Comparison of ENCODE assay signal across 16 mouse cellular contexts in the genomic region with DNA sequence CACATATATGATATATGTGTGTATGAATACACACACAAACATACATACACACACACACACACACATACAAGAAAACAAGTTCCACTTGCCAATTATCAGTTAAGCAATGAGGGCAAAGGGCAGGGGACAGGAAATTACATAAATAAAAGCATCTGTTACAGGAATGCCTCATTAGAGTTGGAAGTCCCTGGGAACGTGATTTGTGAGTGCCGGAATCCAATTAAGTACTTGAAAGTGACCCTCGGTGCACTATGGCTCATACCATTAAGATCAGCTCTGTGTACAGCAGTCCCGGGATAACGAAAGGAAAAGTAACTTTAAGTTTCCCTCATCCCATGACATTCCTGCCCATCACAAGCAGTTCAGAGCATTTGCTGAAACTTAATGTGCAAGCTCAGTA.
DNase-seq lines count a peak whose midpoint lies in the region; ATAC-seq and TF ChIP-seq lines count a peak whose summit lies in the region.
"Had no signal": no experiment of that assay in that cellular context is flagged by ENCODE, and none has a peak within 500 bp of the region (broad histone marks: within the 10 kb centered on the region; RNA-seq: fewer than 3 reads in every experiment).

No protein-coding gene starts in this region.

- ATAC-seq in hindbrain, postnatal 0 days, result no peak
- ATAC-seq in hindbrain, embryonic 11.5 days (ENCODE audit: low FRiP score), result no peak
- no peak for ATAC-seq in midbrain, embryonic 11.5 days (ENCODE audit: low FRiP score)
- no peak for ATAC-seq in granulocyte monocyte progenitor cell, adult 5-6 weeks (replicated peaks; ENCODE audit: poor library complexity, severe bottlenecking)
- ATAC-seq: forebrain, embryonic 13.5 days; midbrain, embryonic 16.5 days had no signal

- TF ChIP-seq CTCF in hindbrain, postnatal 0 days (IDR thresholded peaks at IDR 0.05; ENCODE audit: low read depth), result no peak

- H3K4me2 ChIP-seq in hindbrain, postnatal 0 days (ENCODE audit: low read depth, low read length), result no peak overlapping the region
- no peak overlapping the region for H3K4me2 ChIP-seq in hindbrain, embryonic 11.5 days (replicated peaks; ENCODE audit: low read depth, low read length)
- no peak overlapping the region for H3K4me2 ChIP-seq in midbrain, embryonic 11.5 days
- H3K4me2 ChIP-seq: forebrain, embryonic 13.5 days; heart, embryonic 11.5 days; neural tube, embryonic 12.5 days had no signal

- peak; percentile 0 for DNase-seq in hindbrain, postnatal 0 days (ENCODE audit: low spot score)
- no peak for DNase-seq in hindbrain, embryonic 11.5 days (ENCODE audit: low spot score)
- DNase-seq in lung, postnatal 10 days, result peak; percentile 30
- no peak for DNase-seq in lung, postnatal 14 days
- DNase-seq in limb, embryonic 10.5 days (ENCODE audit: low spot score), result peak; percentile 56
- no peak for DNase-seq in left cerebral cortex, adult 11 months (ENCODE audit: low spot score)
- no peak for DNase-seq in midbrain, embryonic 11.5 days (ENCODE audit: low spot score, missing footprints)
- DNase-seq: adrenal gland, adult 8-10 months; cerebellum, adult 9-11 months; heart, postnatal 4 days; liver had no signal

- H3K9me3 ChIP-seq in hindbrain, postnatal 0 days (ENCODE audit: low read length), result no peaks in the 10 kb centered on the region
- H3K9me3 ChIP-seq in hindbrain, embryonic 11.5 days (ENCODE audit: control insufficient read depth, low read length), result no peaks in the 10 kb centered on the region
- no peaks in the 10 kb centered on the region for H3K9me3 ChIP-seq in limb, embryonic 10.5 days (replicated peaks)
- no peaks in the 10 kb centered on the region for H3K9me3 ChIP-seq in midbrain, embryonic 11.5 days (ENCODE audit: control insufficient read depth, low read length)
- H3K9me3 ChIP-seq: forebrain, embryonic 13.5 days; neural tube, embryonic 12.5 days had no signal

- H3K4me3 ChIP-seq in hindbrain, postnatal 0 days (ENCODE audit: low read length), result no peak overlapping the region
- H3K4me3 ChIP-seq in hindbrain, embryonic 11.5 days (ENCODE audit: low read depth, low read length), result no peak overlapping the region
- H3K4me3 ChIP-seq in limb, embryonic 10.5 days, result peak overlapping the region; percentile 36
- no peak overlapping the region for H3K4me3 ChIP-seq in midbrain, embryonic 11.5 days (ENCODE audit: low read depth, low read length)
- H3K4me3 ChIP-seq: forebrain, embryonic 13.5 days; neural tube, embryonic 12.5 days had no signal

- no peaks in the 10 kb centered on the region for H3K27me3 ChIP-seq in hindbrain, postnatal 0 days (ENCODE audit: insufficient read depth, low read length)
- no peaks in the 10 kb centered on the region for H3K27me3 ChIP-seq in hindbrain, embryonic 11.5 days (ENCODE audit: control insufficient read depth, insufficient read depth, low read length)
- no peaks in the 10 kb centered on the region for H3K27me3 ChIP-seq in limb, embryonic 10.5 days (ENCODE audit: low read depth, poor library complexity, severe bottlenecking)
- H3K27me3 ChIP-seq in midbrain, embryonic 11.5 days (ENCODE audit: control insufficient read depth, insufficient read depth, low read length), result no peaks in the 10 kb centered on the region
- H3K27me3 ChIP-seq: forebrain, embryonic 13.5 days; neural tube, embryonic 12.5 days had no signal

- H3K4me1 ChIP-seq in hindbrain, postnatal 0 days (ENCODE audit: insufficient read depth, low read length), result no peaks in the 10 kb centered on the region
- no peaks in the 10 kb centered on the region for H3K4me1 ChIP-seq in hindbrain, embryonic 11.5 days (replicated peaks; ENCODE audit: control insufficient read depth, insufficient read depth, low read length)
- peaks cover 22% of the 10 kb centered on the region for H3K4me1 ChIP-seq in limb, embryonic 10.5 days
- H3K4me1 ChIP-seq in midbrain, embryonic 11.5 days (ENCODE audit: control insufficient read depth, insufficient read depth, low read length), result no peaks in the 10 kb centered on the region
- H3K4me1 ChIP-seq: neural tube, embryonic 12.5 days had no signal

- WGBS in hindbrain, postnatal 0 days, result 80% methylated on average over 5 of the region's 5 CpGs
- WGBS in hindbrain, embryonic 11.5 days, result 75% methylated on average over 5 of the region's 5 CpGs
- WGBS in limb, embryonic 10.5 days, result 18% methylated on average over 5 of the region's 5 CpGs
- WGBS in midbrain, embryonic 11.5 days, result 79% methylated on average over 5 of the region's 5 CpGs

- H3K27ac ChIP-seq in hindbrain, postnatal 0 days, result no peak overlapping the region
- H3K27ac ChIP-seq in hindbrain, embryonic 11.5 days (ENCODE audit: low read depth, low read length), result no peak overlapping the region
- H3K27ac ChIP-seq in limb, embryonic 10.5 days, result peak overlapping the region; percentile 79
- no peak overlapping the region for H3K27ac ChIP-seq in midbrain, embryonic 11.5 days (ENCODE audit: low read depth, low read length)
- H3K27ac ChIP-seq: forebrain, embryonic 13.5 days; neural tube, embryonic 12.5 days had no signal

- H3K9ac ChIP-seq in hindbrain, postnatal 0 days (replicated peaks; ENCODE audit: low read length), result no peak overlapping the region
- no peak overlapping the region for H3K9ac ChIP-seq in hindbrain, embryonic 11.5 days (ENCODE audit: low read depth, low read length)
- no peak overlapping the region for H3K9ac ChIP-seq in midbrain, embryonic 11.5 days (ENCODE audit: low read length)
- H3K9ac ChIP-seq: forebrain, embryonic 13.5 days; neural tube, embryonic 12.5 days had no signal

- H3K36me3 ChIP-seq in hindbrain, postnatal 0 days (ENCODE audit: insufficient read depth, low read length), result no peaks in the 10 kb centered on the region
- no peaks in the 10 kb centered on the region for H3K36me3 ChIP-seq in hindbrain, embryonic 11.5 days (ENCODE audit: control insufficient read depth, insufficient read depth, low read length)
- H3K36me3 ChIP-seq in limb, embryonic 10.5 days, result no peaks in the 10 kb centered on the region
- H3K36me3 ChIP-seq in midbrain, embryonic 11.5 days (ENCODE audit: control insufficient read depth, insufficient read depth, low read length), result no peaks in the 10 kb centered on the region
- H3K36me3 ChIP-seq: neural tube, embryonic 12.5 days had no signal

Comparison
In these comparisons a context has a peak if more than half of its experiments do, and no peak if none do; other contexts are left out.
1. DNase-seq: peak in hindbrain, postnatal 0 days (single experiment), lung, postnatal 10 days (single experiment) and limb, embryonic 10.5 days (single experiment); none in hindbrain, embryonic 11.5 days (single experiment), lung, postnatal 14 days (single experiment), left cerebral cortex, adult 11 months (single experiment) and midbrain, embryonic 11.5 days (single experiment).